Mouse (Mus musculus) cortical plate, adult 2 months (tissue): ENCODE data around the gene Cog1.

Source experiments
- CTCF ChIP-seq: fragments of 200-500 bp; IDR thresholded peaks from 2 replicates; pipeline ENCODE4 v1.5.1; 2011; ENCODE audit warnings: mild to moderate bottlenecking, control low read depth, low read length; ENCODE audit not compliant: insufficient read depth; ENCODE audit errors: extremely low read depth
- POLR2A ChIP-seq: fragments of 200-500 bp; IDR thresholded peaks from 2 replicates; pipeline ENCODE4 v1.6.1; 2011; ENCODE audit warnings: mild to moderate bottlenecking, low read length, control low read depth; ENCODE audit not compliant: insufficient read depth; ENCODE audit errors: extremely low read depth

GRCm38 (mm10) chr11:113657221-113657620 is 8.3 kb downstream of the Cog1 start:
- no peak for TF ChIP-seq POLR2A
- no peak for TF ChIP-seq CTCF
